Mouse (Mus musculus): ENCODE data around the gene Klrb1a. TPM values are rescaled to one million over a fixed set of nuclear protein-coding genes. Genes with fewer than 3 reads are reported as not detected.
A peak's percentile ranks its signal among the peaks of the same experiment; 100 is the strongest.

Gene Klrb1a
- polyA plus RNA-seq, 1 experiment from 2014 or later, result not detected

DNA sequence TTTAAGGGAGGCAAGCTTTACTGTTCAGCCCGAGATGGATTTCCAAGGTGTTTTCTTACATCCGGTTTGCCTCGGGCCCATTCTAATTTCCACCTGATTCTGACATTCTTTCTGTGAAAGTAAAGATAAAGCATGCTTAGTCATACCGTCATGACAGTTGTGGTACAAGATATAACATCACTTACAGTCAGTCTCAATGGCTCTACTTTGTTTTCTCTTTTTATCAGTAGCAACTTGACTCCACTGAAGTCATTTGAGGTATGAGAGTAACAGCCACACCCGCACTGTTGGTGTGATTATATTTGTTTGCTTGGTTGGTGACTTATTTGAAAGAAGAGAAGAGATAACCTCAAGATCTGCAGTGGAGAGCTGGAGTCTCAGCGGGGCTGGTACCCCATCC, 35.7 kb downstream of the Klrb1a start:
- no peaks in the 10 kb centered on the region for H3K27me3 ChIP-seq (replicated peaks; ENCODE audit: control insufficient read depth, insufficient read depth, low read length)
- H3K36me3 ChIP-seq (ENCODE audit: control insufficient read depth, insufficient read depth, low read length), result no peaks in the 10 kb centered on the region
- no peaks in the 10 kb centered on the region for H3K9me3 ChIP-seq (ENCODE audit: control insufficient read depth, low read length)
- H3K4me1 ChIP-seq (ENCODE audit: control insufficient read depth, insufficient read depth, low read length), result no peaks in the 10 kb centered on the region
- 70% methylated on average over 6 of the region's 6 CpGs for WGBS
- H3K4me3 ChIP-seq (ENCODE audit: low read length), result no peak overlapping the region
- no peak overlapping the region for H3K9ac ChIP-seq (ENCODE audit: low read depth, low read length)
- no peak for ATAC-seq
- H3K4me2 ChIP-seq (ENCODE audit: low read depth, low read length), result no peak overlapping the region
- no peak overlapping the region for H3K27ac ChIP-seq (ENCODE audit: low read length)

DNA sequence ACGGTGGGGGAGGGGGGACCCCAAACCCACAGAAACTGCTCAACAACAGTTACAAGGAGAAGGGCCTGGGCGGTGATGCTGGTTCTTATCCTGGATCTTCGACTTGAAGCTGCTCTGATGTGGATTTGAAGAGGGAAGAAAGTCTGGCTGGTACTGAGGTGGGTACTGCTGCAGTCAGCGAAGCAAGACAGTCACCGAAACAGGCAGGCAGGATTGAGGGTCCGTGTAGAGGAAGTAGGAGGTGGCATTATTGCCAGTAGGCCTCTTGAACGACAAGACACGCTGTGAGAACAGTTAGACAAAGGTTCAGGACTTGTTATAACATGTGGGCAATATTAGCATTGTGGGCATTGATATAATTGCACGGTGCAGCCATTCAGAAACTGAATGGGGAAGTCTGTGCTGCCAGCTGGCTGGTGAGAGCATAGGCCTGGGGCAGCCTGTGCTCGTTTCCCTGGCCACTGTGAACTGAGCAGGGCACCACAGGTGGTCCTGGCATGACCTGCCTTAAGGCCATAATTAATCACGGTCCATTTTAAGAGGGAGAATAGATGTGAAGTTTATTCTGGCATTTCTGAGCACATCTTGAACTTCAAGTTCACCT, 37.6 kb downstream of the Klrb1a start:
- H3K36me3 ChIP-seq (ENCODE audit: control insufficient read depth, insufficient read depth, low read length), result no peaks in the 10 kb centered on the region
- H3K27me3 ChIP-seq (replicated peaks; ENCODE audit: control insufficient read depth, insufficient read depth, low read length), result no peaks in the 10 kb centered on the region
- no peak overlapping the region for H3K4me3 ChIP-seq (ENCODE audit: low read length)
- no peak overlapping the region for H3K4me2 ChIP-seq (ENCODE audit: low read depth, low read length)
- no peaks in the 10 kb centered on the region for H3K4me1 ChIP-seq (ENCODE audit: control insufficient read depth, insufficient read depth, low read length)
- H3K27ac ChIP-seq (ENCODE audit: low read length), result no peak overlapping the region
- no peaks in the 10 kb centered on the region for H3K9me3 ChIP-seq (ENCODE audit: control insufficient read depth, low read length)
- WGBS, result 76% methylated on average over 11 of the region's 11 CpGs
- no peak overlapping the region for H3K9ac ChIP-seq (ENCODE audit: low read depth, low read length)
- no peak for ATAC-seq

DNA sequence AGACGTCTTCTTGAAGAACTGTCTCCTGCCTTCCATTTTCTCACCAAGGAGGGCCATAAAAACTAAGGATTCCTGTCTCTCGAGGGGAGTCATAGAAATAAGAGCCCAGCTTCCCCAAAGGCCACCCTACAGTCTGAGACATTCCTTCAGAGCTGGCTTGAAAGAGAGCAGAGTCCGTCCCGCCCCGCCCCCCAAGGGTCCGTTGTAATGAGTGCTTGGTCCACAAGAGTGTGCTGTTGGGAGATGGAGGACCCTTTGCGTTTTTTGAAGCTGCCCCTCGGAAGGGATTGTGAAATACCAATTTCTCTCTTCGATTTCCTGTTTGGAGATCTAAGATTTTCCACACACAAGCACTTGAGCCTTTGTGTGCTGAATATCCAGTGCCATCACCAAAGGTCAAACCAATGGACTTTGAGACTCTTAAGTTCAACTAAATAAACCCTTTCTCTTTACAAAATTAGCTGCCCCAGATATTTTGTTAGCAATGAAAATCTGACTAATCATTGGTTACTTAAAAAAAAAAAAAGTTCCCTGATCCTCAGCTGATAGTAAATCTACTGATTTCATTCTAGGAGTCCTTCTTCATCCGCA, 39.2 kb downstream of the Klrb1a start:
- H3K9ac ChIP-seq (ENCODE audit: low read depth, low read length), result no peak overlapping the region
- H3K36me3 ChIP-seq (ENCODE audit: control insufficient read depth, insufficient read depth, low read length), result no peaks in the 10 kb centered on the region
- peak; percentile 38; the same call in 1 of the 2 replicates for ATAC-seq
- H3K9me3 ChIP-seq (ENCODE audit: control insufficient read depth, low read length), result no peaks in the 10 kb centered on the region
- H3K27me3 ChIP-seq (replicated peaks; ENCODE audit: control insufficient read depth, insufficient read depth, low read length), result no peaks in the 10 kb centered on the region
- H3K4me1 ChIP-seq (ENCODE audit: control insufficient read depth, insufficient read depth, low read length), result no peaks in the 10 kb centered on the region
- no peak overlapping the region for H3K27ac ChIP-seq (ENCODE audit: low read length)
- WGBS, result 23% methylated on average over 10 of the region's 10 CpGs
- H3K4me3 ChIP-seq (ENCODE audit: low read length), result no peak overlapping the region
- no peak overlapping the region for H3K4me2 ChIP-seq (ENCODE audit: low read depth, low read length)

DNA sequence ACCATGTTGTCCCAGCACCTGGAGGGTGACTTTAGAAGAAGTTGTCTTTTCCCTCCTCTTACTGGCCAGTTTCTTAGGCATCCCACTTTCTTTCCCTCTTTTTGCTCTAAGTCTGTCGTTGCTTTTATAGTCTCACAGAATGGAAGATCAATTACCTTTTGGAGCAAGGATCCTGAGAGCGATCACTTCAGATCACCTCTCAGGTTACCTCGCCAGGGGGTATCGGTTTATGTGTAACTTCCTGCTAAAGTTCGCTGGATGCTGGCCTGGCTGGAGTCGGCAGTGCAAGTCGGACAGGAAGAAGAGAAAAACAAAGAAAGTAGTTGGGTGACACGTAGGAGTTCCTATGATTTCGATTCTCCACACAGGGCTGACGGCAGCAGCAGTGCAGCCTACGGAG, 41.8 kb downstream of the Klrb1a start, which contains the start of gene A2ml1:
Gene A2ml1 (minus strand): TSS at position 101 of the 400 bp plus-strand sequence.
- Histone ChIP-seq H3K9me3 (ENCODE audit: control insufficient read depth, low read length) (no peaks in the 10 kb centered on the region), H3K27me3 (replicated peaks; ENCODE audit: control insufficient read depth, insufficient read depth, low read length) (no peaks in the 10 kb centered on the region), H3K36me3 (ENCODE audit: control insufficient read depth, insufficient read depth, low read length) (no peaks in the 10 kb centered on the region), H3K4me1 (ENCODE audit: control insufficient read depth, insufficient read depth, low read length) (no peaks in the 10 kb centered on the region), H3K4me3 (ENCODE audit: low read length) (no peak within 1 kb of the TSS), H3K9ac (ENCODE audit: low read depth, low read length) (no peak within 1 kb of the TSS), H3K27ac (ENCODE audit: low read length) (no peak within 1 kb of the TSS), H3K4me2 (ENCODE audit: low read depth, low read length) (no peak within 1 kb of the TSS)
- no peak for ATAC-seq
- 65% methylated on average over 11 of the region's 11 CpGs for WGBS

DNA sequence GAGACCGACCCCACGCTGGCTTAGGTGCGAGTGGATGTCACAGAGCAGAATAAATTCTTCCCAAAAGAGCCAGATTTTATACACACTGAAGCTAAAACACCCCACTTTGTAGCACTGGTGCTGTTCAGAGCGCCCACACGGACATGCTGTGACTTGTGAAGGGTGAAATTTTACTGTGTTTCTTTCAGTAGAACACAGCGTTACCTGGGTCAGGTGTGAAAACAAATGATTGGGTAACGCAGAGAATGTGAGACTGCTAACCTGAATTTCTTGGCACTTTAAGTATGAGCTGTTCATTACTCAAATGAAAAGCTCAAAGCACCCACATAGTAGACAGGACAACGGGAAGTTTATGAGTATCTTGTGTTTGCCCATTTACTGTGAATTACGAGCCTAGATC, 46.0 kb downstream of the Klrb1a start:
- Histone ChIP-seq H3K27ac (ENCODE audit: low read length) (no peak overlapping the region), H3K4me3 (ENCODE audit: low read length) (no peak overlapping the region), H3K4me1 (ENCODE audit: control insufficient read depth, insufficient read depth, low read length) (no peaks in the 10 kb centered on the region), H3K9ac (ENCODE audit: low read depth, low read length) (no peak overlapping the region), H3K36me3 (ENCODE audit: control insufficient read depth, insufficient read depth, low read length) (no peaks in the 10 kb centered on the region), H3K4me2 (ENCODE audit: low read depth, low read length) (no peak overlapping the region), H3K27me3 (replicated peaks; ENCODE audit: control insufficient read depth, insufficient read depth, low read length) (no peaks in the 10 kb centered on the region), H3K9me3 (ENCODE audit: control insufficient read depth, low read length) (no peaks in the 10 kb centered on the region)
- 80% methylated on average over 9 of the region's 9 CpGs for WGBS
- ATAC-seq, result no peak

DNA sequence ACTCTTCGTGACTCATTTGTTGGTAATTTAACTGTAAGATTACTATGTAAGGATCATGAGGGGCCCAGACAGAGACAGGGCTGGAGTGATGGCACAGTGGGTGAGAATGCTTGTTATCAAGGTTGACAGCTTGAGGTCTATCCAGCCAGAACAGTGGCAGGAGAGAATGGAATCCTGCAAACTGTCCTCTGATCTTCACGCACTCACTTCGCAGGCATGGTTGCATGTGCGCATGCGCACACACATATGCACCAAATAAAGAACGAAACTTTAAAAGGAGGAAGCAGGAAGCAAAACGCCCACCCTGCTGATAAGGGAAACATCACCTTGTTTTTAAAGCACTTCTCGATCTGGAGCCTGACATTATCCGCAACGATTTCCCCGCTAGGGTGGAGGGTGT, 56.7 kb downstream of the Klrb1a start:
- no peak for ATAC-seq
- no peak overlapping the region for H3K4me2 ChIP-seq (ENCODE audit: low read depth, low read length)
- no peak overlapping the region for H3K4me3 ChIP-seq (ENCODE audit: low read length)
- H3K27ac ChIP-seq (ENCODE audit: low read length), result no peak overlapping the region
- no peaks in the 10 kb centered on the region for H3K4me1 ChIP-seq (ENCODE audit: control insufficient read depth, insufficient read depth, low read length)
- no peaks in the 10 kb centered on the region for H3K9me3 ChIP-seq (ENCODE audit: control insufficient read depth, low read length)
- no peaks in the 10 kb centered on the region for H3K27me3 ChIP-seq (replicated peaks; ENCODE audit: control insufficient read depth, insufficient read depth, low read length)
- H3K36me3 ChIP-seq (ENCODE audit: control insufficient read depth, insufficient read depth, low read length), result no peaks in the 10 kb centered on the region
- H3K9ac ChIP-seq (ENCODE audit: low read depth, low read length), result no peak overlapping the region
- 92% methylated on average over 11 of the region's 11 CpGs for WGBS

Other genes with a start within 250 kb of the Klrb1a start
- 0.22 TPM in 1 of 2 replicates, not detected in the other for gene Tex52, start 248.1 kb downstream of the Klrb1a start, polyA plus RNA-seq (2015; fragmentation: Nextera tagmentation; extraction: Ambion mirVana)
- gene Gm44596, start 248.0 kb downstream of the Klrb1a start, polyA plus RNA-seq (2015; fragmentation: Nextera tagmentation; extraction: Ambion mirVana), result not detected in 2 replicates
- 5.3 and 5.7 TPM in 2 replicates for gene Nrip2, start 224.2 kb downstream of the Klrb1a start, polyA plus RNA-seq (2015; fragmentation: Nextera tagmentation; extraction: Ambion mirVana)
- gene Itfg2, start 198.6 kb downstream of the Klrb1a start, polyA plus RNA-seq (2015; fragmentation: Nextera tagmentation; extraction: Ambion mirVana), result 26.1 and 26.6 TPM in 2 replicates
- gene Fkbp4, start 184.9 kb downstream of the Klrb1a start, polyA plus RNA-seq (2015; fragmentation: Nextera tagmentation; extraction: Ambion mirVana), result 461 and 516 TPM in 2 replicates
- 2.2 and 4.8 TPM in 2 replicates for gene Pzp, start 96.8 kb downstream of the Klrb1a start, polyA plus RNA-seq (2015; fragmentation: Nextera tagmentation; extraction: Ambion mirVana)
- gene A2ml1, start 41.9 kb downstream of the Klrb1a start, polyA plus RNA-seq (2015; fragmentation: Nextera tagmentation; extraction: Ambion mirVana), result 2.5 and 3.1 TPM in 2 replicates
- 26.4 and 41.6 TPM in 2 replicates for gene Clec2h, start 38.9 kb upstream of the Klrb1a start, polyA plus RNA-seq (2015; fragmentation: Nextera tagmentation; extraction: Ambion mirVana)
- gene Klrb1, start 99.5 kb upstream of the Klrb1a start, polyA plus RNA-seq (2015; fragmentation: Nextera tagmentation; extraction: Ambion mirVana), result not detected in 2 replicates
- gene Klrb1c, start 165.7 kb upstream of the Klrb1a start, polyA plus RNA-seq (2015; fragmentation: Nextera tagmentation; extraction: Ambion mirVana), result 0.13 and 0.38 TPM in 2 replicates
- gene Gm44511, start 202.8 kb upstream of the Klrb1a start, polyA plus RNA-seq (2015; fragmentation: Nextera tagmentation; extraction: Ambion mirVana), result 0.38 TPM in 1 of 2 replicates, not detected in the other
- gene Klrb1b, start 202.8 kb upstream of the Klrb1a start, polyA plus RNA-seq (2015; fragmentation: Nextera tagmentation; extraction: Ambion mirVana), result 1.1 and 1.4 TPM in 2 replicates

Data from intestine, embryonic 16.5 days (tissue).